Mouse (Mus musculus): Measurements from ENCODE around the gene Ppara. TPM values are rescaled to one million over a fixed set of nuclear protein-coding genes. Genes with fewer than 3 reads are reported as not detected.

Gene Ppara
- total RNA-seq, 2 experiments from 2014 or later, result 95.3 to 120 TPM

Small RNA genes lying within 50 kb of the gene (microRNA-seq; reads per million reads assigned to microRNA genes)
- gene Mirlet7b (82,885 reads per million, percentile 100 among the genes with 10 or more reads in this experiment), gene Mirlet7c-2 (1,352 reads per million, percentile 78 among the genes with 10 or more reads in this experiment)

Other genes starting within 250 kb of the Ppara start
- gene 7530416G11Rik, start 231.8 kb upstream of the Ppara start, total RNA-seq (2021), result not detected
- gene Wnt7b, start 152.5 kb upstream of the Ppara start, total RNA-seq (2021), result under 1 TPM; 0.18 to 0.27 TPM
- 10 to 100 TPM; 20.7 to 25.4 TPM for gene Cdpf1, start 76.7 kb downstream of the Ppara start, total RNA-seq (2021)
- gene Pkdrej, start 86.8 kb downstream of the Ppara start, total RNA-seq (2021), result under 1 TPM; 0.15 to 0.45 TPM
- 10 to 100 TPM; 20.7 to 25.4 TPM for gene Ttc38, start 97.3 kb downstream of the Ppara start, total RNA-seq (2021)
- 1 to 10 TPM; 4.5 to 5.1 TPM for gene Gtse1, start 124.8 kb downstream of the Ppara start, total RNA-seq (2021)
- 10 to 100 TPM; 27.9 to 39.9 TPM for gene Trmu, start 144.3 kb downstream of the Ppara start, total RNA-seq (2021)

All from adrenal gland, postnatal 10 days (tissue).